Mouse (Mus musculus): ENCODE results near the gene Haus6. TPM values are rescaled to one million over a fixed set of nuclear protein-coding genes. Genes with fewer than 3 reads are reported as not detected.

Gene Haus6
- polyA plus RNA-seq, 1 experiment from 2014 or later = 25.5 TPM

GRCm38 (mm10) chr4:86561061-86561460 lies 50.8 kb downstream of the Haus6 start:
- Histone ChIP-seq H3K9me3 (no peaks in the 10 kb centered on the region), H3K27me3 (no peaks in the 10 kb centered on the region), H3K4me2 (no peak overlapping the region), H3K4me1 (replicated peaks) (peaks cover 7% of the 10 kb centered on the region; the same call in 1 of the 2 replicates), H3K27ac (no peak overlapping the region), H3K36me3 (no peaks in the 10 kb centered on the region), H3K4me3 (replicated peaks) (no peak overlapping the region), H3K9ac (replicated peaks) (no peak overlapping the region)
- no peak for ATAC-seq (ENCODE audit: insufficient number of reproducible peaks, insufficient read depth, low FRiP score, low TSS enrichment, low read depth)
- 89% methylated on average over 3 of the region's 3 CpGs for WGBS

- H3K4me1 ChIP-seq (replicated peaks) = peaks cover 7% of the 10 kb centered on the region; the same call in 1 of the 2 replicates
- WGBS = 68% methylated on average over 4 of the region's 4 CpGs
- H3K9ac ChIP-seq (replicated peaks) = no peak overlapping the region
- no peaks in the 10 kb centered on the region for H3K27me3 ChIP-seq
- H3K4me2 ChIP-seq = no peak overlapping the region
- no peaks in the 10 kb centered on the region for H3K36me3 ChIP-seq
- H3K27ac ChIP-seq = no peak overlapping the region
- no peaks in the 10 kb centered on the region for H3K9me3 ChIP-seq
- H3K4me3 ChIP-seq (replicated peaks) = no peak overlapping the region
- no peak for ATAC-seq (ENCODE audit: insufficient number of reproducible peaks, insufficient read depth, low FRiP score, low TSS enrichment, low read depth)
Observed at GRCm38 (mm10) chr4:86559006-86559405, 52.8 kb downstream of the Haus6 start.

GRCm38 (mm10) chr4:86558228-86558627 lies 53.6 kb downstream of the Haus6 start, which contains the start of gene Saxo1:
Saxo1 (minus strand) TSS chr4:86558328.
- no peak within 1 kb of the TSS for H3K4me3 ChIP-seq (replicated peaks)
- H3K4me2 ChIP-seq = no peak within 1 kb of the TSS
- no peaks in the 10 kb centered on the region for H3K27me3 ChIP-seq
- H3K27ac ChIP-seq = no peak within 1 kb of the TSS
- WGBS = 91% methylated on average over 7 of the region's 7 CpGs
- H3K9me3 ChIP-seq = no peaks in the 10 kb centered on the region
- no peak within 1 kb of the TSS for H3K9ac ChIP-seq (replicated peaks)
- peaks cover 7% of the 10 kb centered on the region; the same call in 1 of the 2 replicates for H3K4me1 ChIP-seq (replicated peaks)
- no peaks in the 10 kb centered on the region for H3K36me3 ChIP-seq
- no peak for ATAC-seq (ENCODE audit: insufficient number of reproducible peaks, insufficient read depth, low FRiP score, low TSS enrichment, low read depth)

- H3K4me3 ChIP-seq (replicated peaks) = no peak overlapping the region
- H3K36me3 ChIP-seq = no peaks in the 10 kb centered on the region
- H3K9me3 ChIP-seq = no peaks in the 10 kb centered on the region
- H3K9ac ChIP-seq (replicated peaks) = no peak overlapping the region
- no peak overlapping the region for H3K27ac ChIP-seq
- peaks cover 7% of the 10 kb centered on the region; the same call in 1 of the 2 replicates for H3K4me1 ChIP-seq (replicated peaks)
- 81% methylated on average over 7 of the region's 7 CpGs for WGBS
- no peaks in the 10 kb centered on the region for H3K27me3 ChIP-seq
- ATAC-seq (ENCODE audit: insufficient number of reproducible peaks, insufficient read depth, low FRiP score, low TSS enrichment, low read depth) = no peak
- no peak overlapping the region for H3K4me2 ChIP-seq
Observed at GRCm38 (mm10) chr4:86557371-86557770, 54.5 kb downstream of the Haus6 start.

GRCm38 (mm10) chr4:86555035-86555707 lies 56.7 kb downstream of the Haus6 start:
- Histone ChIP-seq H3K4me1 (replicated peaks) (peaks cover 13% of the 10 kb centered on the region; the same call in 1 of the 2 replicates), H3K27ac (no peak overlapping the region), H3K4me2 (no peak overlapping the region), H3K27me3 (no peaks in the 10 kb centered on the region), H3K4me3 (replicated peaks) (no peak overlapping the region), H3K9me3 (no peaks in the 10 kb centered on the region), H3K9ac (replicated peaks) (no peak overlapping the region), H3K36me3 (no peaks in the 10 kb centered on the region)
- WGBS = 22% methylated on average over 6 of the region's 6 CpGs
- no peak for ATAC-seq (ENCODE audit: insufficient number of reproducible peaks, insufficient read depth, low FRiP score, low TSS enrichment, low read depth)

GRCm38 (mm10) chr4:86548332-86548731 lies 63.5 kb downstream of the Haus6 start:
- no peaks in the 10 kb centered on the region for H3K27me3 ChIP-seq
- H3K9me3 ChIP-seq = no peaks in the 10 kb centered on the region
- H3K4me1 ChIP-seq (replicated peaks) = peaks cover 19% of the 10 kb centered on the region
- 84% methylated on average over 9 of the region's 9 CpGs for WGBS
- no peak overlapping the region for H3K9ac ChIP-seq (replicated peaks)
- no peak for ATAC-seq (ENCODE audit: insufficient number of reproducible peaks, insufficient read depth, low FRiP score, low TSS enrichment, low read depth)
- no peak overlapping the region for H3K4me2 ChIP-seq
- no peaks in the 10 kb centered on the region for H3K36me3 ChIP-seq
- no peak overlapping the region for H3K27ac ChIP-seq
- H3K4me3 ChIP-seq (replicated peaks) = no peak overlapping the region

- peak overlapping the region; percentile 67 for H3K27ac ChIP-seq
- H3K36me3 ChIP-seq = no peaks in the 10 kb centered on the region
- no peak overlapping the region for H3K4me3 ChIP-seq (replicated peaks)
- WGBS = 34% methylated on average over 5 of the region's 5 CpGs
- H3K4me1 ChIP-seq (replicated peaks) = peaks cover 13% of the 10 kb centered on the region
- H3K4me2 ChIP-seq = no peak overlapping the region
- H3K9ac ChIP-seq (replicated peaks) = no peak overlapping the region
- H3K27me3 ChIP-seq = no peaks in the 10 kb centered on the region
- no peaks in the 10 kb centered on the region for H3K9me3 ChIP-seq
- ATAC-seq (ENCODE audit: insufficient number of reproducible peaks, insufficient read depth, low FRiP score, low TSS enrichment, low read depth) = no peak
Observed at GRCm38 (mm10) chr4:86545615-86546014, 66.2 kb downstream of the Haus6 start.

- H3K4me3 ChIP-seq (replicated peaks) = no peak overlapping the region
- peaks cover 13% of the 10 kb centered on the region for H3K4me1 ChIP-seq (replicated peaks)
- H3K9me3 ChIP-seq = no peaks in the 10 kb centered on the region
- H3K9ac ChIP-seq (replicated peaks) = no peak overlapping the region
- no peak for ATAC-seq (ENCODE audit: insufficient number of reproducible peaks, insufficient read depth, low FRiP score, low TSS enrichment, low read depth)
- H3K36me3 ChIP-seq = no peaks in the 10 kb centered on the region
- 69% methylated on average over 3 of the region's 3 CpGs for WGBS
- no peaks in the 10 kb centered on the region for H3K27me3 ChIP-seq
- peak overlapping the region; percentile 24; the same call in 1 of the 2 replicates for H3K27ac ChIP-seq
- H3K4me2 ChIP-seq = no peak overlapping the region
Observed at GRCm38 (mm10) chr4:86543999-86544398, 67.9 kb downstream of the Haus6 start.

GRCm38 (mm10) chr4:86541573-86541972 lies 70.3 kb downstream of the Haus6 start:
- H3K27me3 ChIP-seq = no peaks in the 10 kb centered on the region
- peaks cover 13% of the 10 kb centered on the region for H3K4me1 ChIP-seq (replicated peaks)
- 81% methylated on average over 1 of the region's 1 CpGs for WGBS
- no peak for ATAC-seq (ENCODE audit: insufficient number of reproducible peaks, insufficient read depth, low FRiP score, low TSS enrichment, low read depth)
- H3K36me3 ChIP-seq = no peaks in the 10 kb centered on the region
- no peak overlapping the region for H3K4me3 ChIP-seq (replicated peaks)
- H3K27ac ChIP-seq = no peak overlapping the region
- H3K9ac ChIP-seq (replicated peaks) = no peak overlapping the region
- no peak overlapping the region for H3K4me2 ChIP-seq
- H3K9me3 ChIP-seq = no peaks in the 10 kb centered on the region

GRCm38 (mm10) chr4:86538936-86539335 lies 72.9 kb downstream of the Haus6 start:
- Histone ChIP-seq H3K27me3 (no peaks in the 10 kb centered on the region), H3K9ac (replicated peaks) (no peak overlapping the region), H3K4me2 (no peak overlapping the region), H3K9me3 (0 out of 2 replicates have a peak, but pooled peaks cover 3% of the 10 kb centered on the region), H3K4me3 (replicated peaks) (no peak overlapping the region), H3K4me1 (replicated peaks) (peaks cover 7% of the 10 kb centered on the region), H3K36me3 (no peaks in the 10 kb centered on the region), H3K27ac (no peak overlapping the region)
- ATAC-seq (ENCODE audit: insufficient number of reproducible peaks, insufficient read depth, low FRiP score, low TSS enrichment, low read depth) = no peak
- WGBS = 93% methylated on average over 5 of the region's 5 CpGs

GRCm38 (mm10) chr4:86537972-86538371 lies 73.9 kb downstream of the Haus6 start:
- H3K4me1 ChIP-seq (replicated peaks) = peaks cover 9% of the 10 kb centered on the region
- ATAC-seq (ENCODE audit: insufficient number of reproducible peaks, insufficient read depth, low FRiP score, low TSS enrichment, low read depth) = no peak
- H3K27ac ChIP-seq = no peak overlapping the region
- no peak overlapping the region for H3K4me3 ChIP-seq (replicated peaks)
- H3K36me3 ChIP-seq = no peaks in the 10 kb centered on the region
- 52% methylated on average over 4 of the region's 4 CpGs for WGBS
- H3K9me3 ChIP-seq = 0 out of 2 replicates have a peak, but pooled peaks cover 3% of the 10 kb centered on the region
- H3K9ac ChIP-seq (replicated peaks) = no peak overlapping the region
- H3K4me2 ChIP-seq = no peak overlapping the region
- no peaks in the 10 kb centered on the region for H3K27me3 ChIP-seq

GRCm38 (mm10) chr4:86534091-86534481 lies 77.8 kb downstream of the Haus6 start:
- WGBS = 20% methylated on average over 5 of the region's 5 CpGs
- Histone ChIP-seq H3K36me3 (no peaks in the 10 kb centered on the region), H3K4me2 (no peak overlapping the region), H3K4me1 (replicated peaks) (peaks cover 18% of the 10 kb centered on the region), H3K27ac (peak overlapping the region; percentile 69), H3K27me3 (no peaks in the 10 kb centered on the region), H3K4me3 (replicated peaks) (no peak overlapping the region), H3K9me3 (0 out of 2 replicates have a peak, but pooled peaks cover 3% of the 10 kb centered on the region), H3K9ac (replicated peaks) (no peak overlapping the region)
- no peak; the same call in 1 of the 2 replicates for ATAC-seq (ENCODE audit: insufficient number of reproducible peaks, insufficient read depth, low FRiP score, low TSS enrichment, low read depth)

Measured in limb, embryonic 12.5 days (tissue).